Mouse (Mus musculus) erythroblast, embryonic 14.5 days (primary cell): ENCODE measurements around the gene Stk11.

ENCODE experiments used
- GATA1 ChIP-seq: IDR thresholded peaks from 2 replicates; pipeline ENCODE4 v1.6.1; 2012; ENCODE audit warnings: low read length, inconsistent platforms, mixed read lengths
- TAL1 ChIP-seq: IDR thresholded peaks from 3 replicates; pipeline ENCODE4 v1.6.1; 2012; ENCODE audit warnings: low read length, inconsistent platforms, mixed read lengths

- TF ChIP-seq GATA1, result no peak
- TF ChIP-seq TAL1, result no peak
These were observed 25.0 kb downstream of the Stk11 start, which contains the start of gene Cbarp for GRCm38 (mm10) chr10:80140666-80141035.
